Mouse (Mus musculus) embryo, embryonic 10.5 days (tissue): ENCODE data around the gene Inpp5a.

Source experiments
- DNase-seq: peaks from one replicate; pipeline ENCODE4 v3.0.0-alpha.2; 2015; ENCODE audit warnings: low spot score

The Inpp5a gene

DNA sequence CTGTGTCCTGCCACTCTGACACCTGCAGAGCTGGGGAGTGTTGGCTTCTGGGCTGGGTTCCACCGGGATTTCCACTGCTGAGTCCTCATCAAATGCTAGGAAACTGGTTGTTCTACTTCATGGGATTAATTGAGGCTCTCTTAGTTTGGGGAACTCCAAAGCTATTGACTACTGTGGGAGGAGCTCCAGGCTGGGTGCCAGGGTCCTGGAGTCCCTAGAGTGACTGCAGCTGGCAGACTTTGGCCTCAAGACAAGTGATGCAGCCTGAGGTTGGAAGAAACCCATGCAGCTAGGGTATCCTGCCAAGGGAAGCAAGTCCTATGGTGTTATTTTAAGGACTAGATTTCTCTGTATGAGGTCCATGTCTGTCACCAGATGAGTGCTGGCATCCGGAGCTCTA is 149.6 kb downstream of the Inpp5a start:
- no peak for DNase-seq

DNA sequence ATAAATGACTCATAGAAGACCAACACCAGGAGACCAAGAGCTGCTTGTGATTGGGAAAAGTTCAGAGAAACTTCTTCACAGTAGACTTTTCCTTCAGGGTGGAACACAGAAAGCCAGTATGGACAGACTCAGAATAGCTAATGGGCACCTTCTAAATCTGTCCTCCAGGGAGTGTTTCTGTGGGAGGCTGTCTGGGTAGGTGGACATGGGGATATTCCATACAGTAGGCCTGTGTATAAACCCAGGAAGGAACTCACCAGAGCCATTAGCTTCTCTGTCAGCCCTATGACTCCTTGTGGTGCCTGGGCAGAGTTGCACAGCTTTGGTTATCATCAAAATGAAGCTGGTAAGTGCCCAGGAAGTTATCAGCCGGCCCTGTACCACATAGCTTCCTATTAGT is 151.7 kb downstream of the Inpp5a start:
- no peak for DNase-seq

DNA sequence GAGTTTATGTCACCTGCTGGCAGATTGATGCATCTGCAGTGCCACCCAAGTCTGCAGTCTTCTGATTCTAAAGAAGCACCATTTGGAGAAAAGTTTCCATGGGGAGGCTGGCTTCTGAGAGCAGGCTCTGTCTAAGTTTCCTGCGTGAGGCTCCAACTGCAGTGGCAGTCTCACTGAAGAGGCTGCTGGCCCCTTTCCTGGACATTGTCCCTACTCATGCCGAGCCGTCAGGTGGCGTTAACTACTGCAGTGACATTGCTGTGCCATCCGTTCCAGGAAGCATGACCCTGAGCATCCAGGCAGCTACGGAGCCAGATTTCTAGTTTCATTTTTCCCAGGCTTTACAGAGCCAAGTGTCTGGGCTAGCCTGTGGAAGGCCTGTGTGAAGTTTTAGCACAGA is 152.5 kb downstream of the Inpp5a start:
- no peak for DNase-seq

DNA sequence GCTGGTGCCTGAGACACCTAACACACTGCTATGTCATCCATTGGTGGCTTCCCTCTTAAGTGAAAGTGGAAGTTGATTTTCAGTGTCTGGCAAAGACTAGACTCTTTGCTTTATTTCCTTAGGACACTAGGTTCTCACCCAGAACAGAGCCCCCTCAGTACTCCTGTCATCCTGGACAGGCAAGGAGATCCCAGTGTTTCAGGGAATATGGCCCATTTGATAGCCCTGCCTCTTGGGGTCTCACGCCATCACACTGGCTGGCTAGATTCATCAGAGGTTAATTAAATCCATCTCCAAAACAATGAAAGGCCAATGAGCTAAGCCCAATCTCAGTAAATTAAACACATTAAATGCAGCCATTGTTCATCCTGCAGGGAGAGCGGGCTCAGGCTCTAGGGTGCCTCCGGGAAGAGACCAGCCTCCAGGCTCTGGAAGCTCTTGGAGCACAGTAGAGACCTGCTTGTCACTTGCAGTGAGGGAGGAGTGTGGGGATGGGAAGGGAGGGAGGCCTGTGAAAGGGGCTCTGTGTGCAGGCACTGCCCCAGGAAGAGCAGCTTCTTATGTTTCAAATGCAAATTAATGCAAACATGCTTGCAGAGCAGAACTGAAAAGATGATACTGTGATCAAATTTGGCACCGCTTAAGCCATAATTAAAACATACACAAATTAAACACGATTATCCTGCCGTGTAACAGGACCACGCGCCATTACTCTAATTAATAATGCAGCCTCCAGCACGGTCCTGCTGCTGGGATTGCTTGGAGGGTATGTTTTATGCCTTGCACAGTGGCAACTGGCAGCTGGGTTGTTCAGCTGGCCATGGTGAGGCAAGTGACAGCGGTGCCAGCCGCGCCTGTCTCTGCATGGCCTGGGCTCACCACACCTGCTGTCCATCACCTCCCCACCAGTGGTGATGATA is 156.1 kb downstream of the Inpp5a start:
- no peak for DNase-seq

GRCm38 (mm10) chr7:139547325-139547724 is 158.4 kb downstream of the Inpp5a start:
- DNase-seq, result no peak

GRCm38 (mm10) chr7:139550086-139550783 is 161.3 kb downstream of the Inpp5a start:
- DNase-seq, result peak; percentile 49

GRCm38 (mm10) chr7:139551519-139551918 is 162.6 kb downstream of the Inpp5a start:
- peak; percentile 37 for DNase-seq

GRCm38 (mm10) chr7:139556331-139556730 is 167.4 kb downstream of the Inpp5a start:
- DNase-seq, result peak; percentile 57

DNA sequence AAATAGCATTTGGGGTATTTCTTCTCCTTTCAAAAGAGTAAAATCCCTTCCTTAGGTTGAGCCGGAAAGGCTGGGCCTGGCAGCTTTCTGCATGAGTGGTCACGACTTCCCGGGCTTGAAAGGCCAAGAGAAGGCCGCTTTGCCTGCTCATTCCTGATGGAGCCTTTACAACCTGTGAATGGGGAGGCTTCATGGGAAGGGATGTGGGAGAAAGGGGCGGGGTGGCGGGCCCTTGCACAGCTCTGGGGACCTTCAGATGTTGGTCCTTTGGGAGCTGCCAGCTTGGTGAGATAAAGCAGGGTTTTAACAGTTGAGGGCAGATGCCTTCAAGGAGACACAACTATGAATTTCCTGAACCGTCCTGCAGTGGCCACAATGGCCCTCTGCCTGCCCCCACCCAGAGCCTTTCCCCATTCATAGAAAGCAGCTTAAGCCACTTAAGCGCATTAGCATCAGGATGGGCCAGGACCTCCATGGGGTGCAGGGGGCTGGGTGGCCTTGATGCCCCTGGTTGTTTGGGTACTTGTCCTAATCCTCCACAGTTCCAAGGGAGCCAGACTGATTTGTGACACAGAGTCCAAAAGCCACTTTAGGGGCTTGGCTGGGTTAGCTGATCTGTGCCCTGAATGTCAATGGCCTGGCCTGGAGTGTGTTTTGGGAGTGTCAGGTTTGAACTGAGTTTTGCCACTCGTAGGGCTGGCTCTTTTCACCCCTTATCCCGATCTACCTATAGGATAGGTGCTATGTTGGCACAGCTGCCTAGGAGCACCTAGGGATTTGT is 168.0 kb downstream of the Inpp5a start:
- peak; percentile 35 for DNase-seq

DNA sequence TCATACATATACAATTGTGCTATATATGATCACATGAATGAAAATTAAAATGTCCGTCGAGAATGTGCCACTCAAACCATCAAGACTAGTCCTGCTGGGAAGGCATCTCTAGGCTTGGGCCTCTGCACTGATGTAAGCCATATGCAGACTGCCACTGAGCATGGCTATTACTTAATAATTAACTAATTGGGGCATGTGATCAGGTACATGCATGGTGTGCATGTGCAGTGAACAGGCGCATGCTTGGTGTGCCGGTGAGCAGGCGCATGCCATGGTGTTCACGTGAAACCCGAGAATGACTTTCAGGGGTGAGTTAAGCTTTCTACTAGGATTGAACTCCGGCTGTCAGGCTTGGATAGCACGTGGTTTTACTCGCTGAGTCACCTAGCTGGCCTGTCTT is 170.8 kb downstream of the Inpp5a start:
- DNase-seq, result no peak

GRCm38 (mm10) chr7:139563425-139563824 is 174.5 kb downstream of the Inpp5a start:
- no peak for DNase-seq

- no peak for DNase-seq
Measured at GRCm38 (mm10) chr7:139564161-139564560, 175.3 kb downstream of the Inpp5a start.

- DNase-seq, result no peak
Measured at GRCm38 (mm10) chr7:139565998-139566397, 177.1 kb downstream of the Inpp5a start.

GRCm38 (mm10) chr7:139566533-139566932 is 177.6 kb downstream of the Inpp5a start:
- no peak for DNase-seq

- no peak for DNase-seq
Measured at GRCm38 (mm10) chr7:139570788-139571187, 181.9 kb downstream of the Inpp5a start.

- DNase-seq, result no peak
Measured at GRCm38 (mm10) chr7:139572665-139573064, 183.8 kb downstream of the Inpp5a start.

- DNase-seq, result no peak
Measured at GRCm38 (mm10) chr7:139576064-139576686, 187.3 kb downstream of the Inpp5a start.

GRCm38 (mm10) chr7:139579261-139579905 is 190.5 kb downstream of the Inpp5a start:
- DNase-seq, result no peak

DNA sequence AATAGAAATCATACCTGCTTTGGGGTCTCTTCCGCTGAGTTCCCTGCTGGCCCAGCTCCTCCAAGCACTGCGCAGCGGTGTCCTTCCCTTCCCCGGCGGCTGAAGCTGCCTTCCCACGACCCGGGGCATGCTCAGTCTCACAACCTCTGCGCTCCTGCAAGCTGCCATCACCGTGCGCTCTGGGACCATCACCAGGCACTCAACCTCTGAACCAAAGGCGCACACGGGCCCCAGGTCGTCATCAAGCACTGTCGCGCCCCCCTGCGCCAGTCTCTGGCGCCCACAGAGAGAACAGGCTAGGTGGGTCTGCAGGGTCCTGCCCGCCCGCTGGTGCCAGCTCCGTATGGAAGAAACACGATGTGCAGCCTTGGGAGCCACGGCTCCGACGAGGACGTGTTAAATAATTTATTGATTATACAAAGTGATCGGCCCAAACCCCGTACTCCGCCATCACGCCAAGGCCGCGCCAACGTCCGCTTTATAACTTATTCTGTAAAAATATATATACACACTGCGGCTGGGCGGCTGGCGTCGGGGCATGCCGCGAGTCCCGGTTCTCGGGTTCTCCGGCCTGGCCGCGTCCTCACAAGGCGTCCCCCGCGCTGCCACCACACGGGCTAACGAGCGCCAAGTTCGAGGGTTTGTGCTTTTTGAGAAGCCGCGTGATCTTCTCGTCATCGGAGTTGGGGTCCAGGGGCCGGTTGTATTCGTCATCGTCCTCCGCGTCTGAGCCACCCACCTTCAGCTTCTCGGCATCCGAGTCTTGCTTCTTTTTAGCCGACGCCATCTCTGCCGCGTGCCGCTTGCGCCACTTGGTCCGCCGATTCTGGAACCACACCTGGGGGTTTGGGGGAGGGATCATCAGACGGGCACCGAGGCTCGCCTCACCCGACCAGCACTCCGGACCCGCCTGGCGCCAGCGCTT is 192.2 kb downstream of the Inpp5a start:
- peak; percentile 50 for DNase-seq
